Mouse (Mus musculus): ENCODE measurements around the gene Hip1. TPM values are rescaled to one million over a fixed set of nuclear protein-coding genes. Genes with fewer than 3 reads are reported as not detected.

Hip1 gene
- total RNA-seq, 4 experiments from 2014 or later = 24.6 to 30.4 (median 27.9) TPM

DNA sequence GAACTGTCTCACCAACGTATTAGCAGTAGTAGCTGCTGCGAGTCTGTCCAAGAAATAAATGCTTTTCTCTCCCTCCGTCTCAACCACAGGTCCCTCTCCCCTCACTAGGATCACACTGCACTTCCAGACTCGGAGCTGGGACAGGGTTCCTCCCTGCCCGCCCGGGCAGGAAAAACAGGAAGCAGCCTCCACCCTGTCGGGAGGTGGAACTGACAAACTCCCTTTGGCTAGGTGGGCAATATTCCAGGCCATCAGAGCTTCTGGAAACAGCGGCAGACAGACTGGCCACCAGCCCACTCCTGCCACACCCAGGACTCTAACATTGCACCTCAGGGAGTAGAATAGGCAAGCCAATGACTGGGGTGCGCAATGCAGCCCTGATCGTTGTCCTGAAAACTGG lies 11.5 kb downstream of the Hip1 start:
- peak; percentile 89 for DNase-seq (ENCODE audit: low spot score)

DNA sequence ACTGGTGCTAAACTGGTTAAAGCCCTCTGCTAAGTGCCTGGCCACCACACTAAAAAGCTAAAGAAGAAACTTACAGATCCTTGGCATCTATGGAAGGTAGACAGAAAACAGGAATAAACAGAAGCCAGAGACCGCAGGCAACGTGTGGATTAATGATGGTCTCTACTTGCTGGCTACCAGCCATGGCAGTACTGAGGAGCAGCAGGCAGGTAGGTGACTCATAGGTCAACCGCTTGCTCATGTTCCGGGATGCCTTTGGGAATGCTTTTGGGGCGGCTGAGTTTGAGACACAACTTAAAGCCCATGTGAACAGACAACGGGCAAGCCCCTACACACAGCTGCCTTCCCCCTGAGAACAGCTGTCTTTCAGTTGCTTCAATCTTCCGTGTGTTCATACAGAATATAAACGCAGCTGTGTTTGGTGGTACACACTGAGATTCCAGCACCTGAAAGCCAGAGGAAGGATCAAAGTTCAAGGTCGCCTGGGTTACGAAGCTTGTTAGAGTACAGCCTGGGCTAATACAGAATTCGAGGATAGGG lies 13.5 kb downstream of the Hip1 start:
- DNase-seq (ENCODE audit: low spot score) = no peak

DNA sequence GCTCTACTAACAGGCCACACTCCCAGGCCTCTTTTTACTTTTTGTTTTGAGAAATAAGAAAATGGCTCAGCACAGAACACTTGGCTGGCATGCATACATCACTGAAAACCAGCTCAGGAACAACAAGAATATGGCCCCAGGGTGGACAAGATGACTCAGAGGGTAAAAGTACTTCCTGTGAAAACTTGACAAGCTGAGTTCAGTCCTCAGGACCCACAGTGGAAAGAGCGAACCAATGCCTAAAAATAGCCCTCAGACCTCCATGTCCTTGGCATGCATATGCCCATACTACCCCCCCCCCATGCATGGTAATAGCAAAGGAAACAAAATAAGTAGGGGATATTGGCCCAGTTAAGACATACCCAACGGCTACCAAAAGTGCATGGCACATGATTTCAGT lies 15.0 kb downstream of the Hip1 start:
- no peak for DNase-seq (ENCODE audit: low spot score)

DNA sequence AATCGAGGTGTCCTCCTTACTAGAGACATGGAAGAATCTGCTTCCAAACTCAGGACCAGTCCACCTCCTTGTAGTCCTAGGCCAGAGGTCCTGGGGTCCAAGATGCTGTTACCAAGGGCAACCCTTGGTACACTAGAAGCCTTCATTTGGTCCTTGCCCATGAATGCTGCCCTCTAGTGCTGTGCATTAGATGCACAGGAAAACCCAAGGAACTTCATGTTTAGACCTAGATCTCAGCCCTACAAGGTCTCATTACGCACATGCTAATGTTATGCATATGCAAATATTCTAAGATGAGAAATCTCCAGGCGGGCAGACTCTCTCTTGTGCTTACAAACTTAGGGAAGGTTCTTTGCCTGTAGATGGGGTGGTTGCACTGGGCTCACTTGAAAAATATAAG lies 15.6 kb downstream of the Hip1 start:
- no peak for DNase-seq (ENCODE audit: low spot score)

DNA sequence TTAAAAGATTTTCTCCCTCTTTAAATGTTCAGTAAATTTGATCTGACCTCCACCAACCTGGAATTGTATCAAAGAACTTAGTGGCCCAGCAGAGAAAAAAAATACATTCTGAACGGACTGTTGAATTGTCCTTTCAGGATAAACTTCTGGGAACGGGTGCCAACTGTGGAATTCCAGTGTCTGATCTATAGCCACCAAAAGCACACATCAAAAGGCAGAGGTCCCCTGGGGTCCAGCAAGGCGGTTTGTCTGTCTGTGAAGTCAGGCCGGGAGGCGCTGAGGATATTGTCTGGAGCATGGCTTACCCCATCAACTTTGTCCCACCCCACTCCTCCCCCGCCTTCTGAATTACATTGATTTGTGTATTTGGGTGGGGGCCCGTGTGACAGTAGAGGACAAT lies 16.9 kb downstream of the Hip1 start:
- no peak for DNase-seq (ENCODE audit: low spot score)

DNA sequence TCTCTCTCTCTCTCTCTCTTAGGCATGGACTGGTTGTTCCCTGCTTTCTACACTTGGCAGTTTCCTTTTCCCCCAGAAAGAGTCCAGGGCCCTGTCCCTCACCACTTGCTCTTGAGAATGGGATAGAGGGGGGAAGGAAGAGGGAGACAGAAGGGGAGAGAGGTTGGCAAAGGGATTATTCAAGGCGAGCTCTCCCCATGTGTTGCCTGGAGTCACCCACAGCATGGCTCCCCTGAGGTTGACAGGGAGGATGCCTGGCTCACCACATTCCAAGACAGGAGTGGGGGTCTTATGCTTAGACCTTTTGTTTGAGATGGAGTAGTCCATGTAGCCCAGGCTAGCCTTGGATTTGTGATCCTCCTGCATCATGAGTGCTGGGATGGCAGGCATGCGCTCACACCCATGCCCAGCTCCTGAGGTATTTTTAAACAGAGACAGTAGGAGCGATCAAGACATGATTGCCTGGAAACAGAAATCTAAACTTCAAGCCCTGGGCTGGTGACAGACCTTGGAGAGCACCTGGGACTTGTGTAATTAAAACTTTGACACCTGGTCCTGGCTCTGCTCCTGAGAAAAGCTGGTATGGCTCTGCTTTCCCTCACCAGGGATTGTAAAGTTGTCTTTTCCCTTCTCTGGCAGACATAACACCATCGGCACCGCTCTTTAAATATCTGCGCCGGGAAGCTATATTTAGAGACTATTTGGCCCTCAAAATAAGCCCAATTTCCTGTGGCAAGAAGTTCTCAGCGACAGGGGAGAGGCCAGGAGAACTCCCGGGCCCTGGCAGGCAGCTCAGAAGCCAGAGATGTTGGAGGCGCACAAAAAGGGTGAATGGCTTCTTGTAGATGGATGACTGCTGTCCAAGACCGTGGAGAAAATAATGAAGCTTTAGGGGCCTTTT lies 20.0 kb downstream of the Hip1 start:
- DNase-seq (ENCODE audit: low spot score) = peak; percentile 62

DNA sequence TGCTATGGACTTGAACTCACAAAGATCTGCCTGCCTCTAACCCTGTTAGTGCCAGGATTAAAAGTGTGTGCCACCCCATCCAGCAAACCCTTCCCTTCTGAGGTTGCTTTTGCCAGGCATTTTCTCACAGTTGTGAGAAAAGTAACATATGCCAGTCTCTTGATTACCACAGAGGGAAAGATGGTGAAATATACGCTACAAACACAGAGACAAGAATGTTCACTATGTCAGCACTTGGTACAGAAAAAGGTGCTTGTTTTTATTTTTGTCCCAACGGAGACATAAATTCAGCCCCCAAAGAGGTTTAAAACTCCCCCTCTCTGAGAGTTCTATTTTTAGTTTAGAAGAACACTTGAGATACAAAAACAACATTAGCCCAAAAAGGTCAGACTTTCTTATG lies 20.8 kb downstream of the Hip1 start:
- no peak for DNase-seq (ENCODE audit: low spot score)

DNA sequence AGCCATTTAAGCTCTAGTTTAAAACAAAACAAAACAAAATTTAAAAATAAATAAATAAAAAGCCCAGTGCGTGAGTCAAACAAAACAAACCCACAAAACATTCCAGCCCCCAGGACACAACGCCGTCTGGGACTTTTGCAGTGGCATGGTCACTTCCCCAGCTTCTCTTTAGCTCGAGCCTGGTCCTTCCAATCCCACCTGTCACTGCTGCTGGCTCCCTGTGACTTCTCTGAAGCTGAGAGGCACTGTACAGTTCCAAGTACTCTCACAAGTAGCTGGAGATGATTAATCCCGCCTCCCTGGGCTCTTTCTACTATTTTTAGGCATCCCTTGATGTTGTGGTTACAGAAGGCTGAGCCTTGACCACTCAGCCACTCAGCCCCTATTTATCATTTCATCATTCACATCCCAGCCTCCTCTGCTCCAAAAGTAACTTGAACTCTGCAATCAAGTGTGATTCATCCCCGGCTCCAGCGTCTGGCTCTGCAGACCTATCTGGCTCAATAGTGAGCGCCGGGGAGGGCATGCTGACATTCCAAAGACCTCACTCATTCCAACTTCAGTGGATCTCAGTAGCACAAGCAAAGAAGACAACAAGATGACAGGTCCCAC lies 22.7 kb downstream of the Hip1 start:
- DNase-seq (ENCODE audit: low spot score) = no peak

DNA sequence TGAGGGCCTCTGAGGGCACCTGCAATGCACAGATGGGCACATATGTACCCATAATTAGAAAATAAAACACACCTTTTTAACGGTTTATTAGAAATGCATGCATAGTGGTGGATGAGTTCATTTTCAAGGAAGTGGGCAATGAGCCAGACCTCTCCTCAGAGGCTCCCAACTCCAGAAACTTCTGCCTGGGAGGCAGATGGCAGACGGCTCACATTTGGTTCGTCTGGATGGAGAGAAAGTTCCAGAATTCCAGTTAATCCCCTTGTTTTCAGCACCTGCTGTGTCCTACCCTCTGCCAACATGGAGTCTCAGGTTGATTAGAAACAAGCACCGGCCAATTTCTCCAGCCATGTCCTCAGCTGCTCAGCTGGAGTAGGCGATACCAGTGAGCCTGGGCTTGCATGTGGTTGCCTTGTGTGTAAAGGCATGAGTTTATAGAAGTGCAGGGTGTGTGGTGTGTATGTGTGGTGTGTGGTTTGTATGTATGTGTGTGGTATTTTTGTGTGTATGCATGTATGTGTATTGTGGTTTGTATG lies 27.5 kb downstream of the Hip1 start:
- no peak for DNase-seq (ENCODE audit: low spot score)

DNA sequence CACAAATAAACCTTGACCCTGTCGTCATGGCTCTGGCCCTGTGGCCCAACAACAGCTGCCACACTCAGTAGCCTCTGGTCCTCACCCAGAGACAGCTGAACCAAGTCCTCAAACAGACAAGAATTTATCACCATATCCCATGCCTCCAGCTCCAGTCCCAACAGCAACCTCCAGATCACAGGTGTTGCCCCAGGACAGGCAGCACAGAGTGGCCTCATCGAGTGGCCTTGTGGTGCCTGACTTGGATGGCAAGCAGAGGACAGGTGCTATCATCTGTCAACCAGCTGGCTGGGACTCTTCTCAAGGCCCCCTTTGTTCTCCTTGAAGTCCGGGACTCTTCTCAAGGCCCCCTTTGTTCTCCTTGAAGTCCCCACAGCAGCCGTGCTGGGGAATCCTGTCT lies 31.8 kb downstream of the Hip1 start:
- no peak for DNase-seq (ENCODE audit: low spot score)

DNA sequence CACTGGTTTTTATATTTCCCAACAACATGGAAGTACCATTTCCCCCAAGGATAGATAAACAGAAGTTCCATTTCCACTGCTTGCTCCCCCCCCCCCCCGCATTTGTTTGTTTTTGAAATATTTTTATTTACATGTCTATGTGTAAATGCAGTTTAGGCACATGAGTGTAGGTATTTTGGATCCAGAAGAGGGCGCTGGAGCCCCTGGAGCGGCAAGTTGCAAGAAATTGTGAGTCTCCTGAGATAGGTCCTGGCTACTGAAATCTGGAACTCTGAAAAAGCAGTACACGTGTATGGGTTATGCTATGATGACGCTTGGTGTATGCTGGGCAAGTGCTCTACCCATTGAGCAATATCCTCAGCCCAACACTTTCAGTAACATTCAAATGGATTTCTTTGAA lies 33.8 kb downstream of the Hip1 start:
- DNase-seq (ENCODE audit: low spot score) = no peak

DNA sequence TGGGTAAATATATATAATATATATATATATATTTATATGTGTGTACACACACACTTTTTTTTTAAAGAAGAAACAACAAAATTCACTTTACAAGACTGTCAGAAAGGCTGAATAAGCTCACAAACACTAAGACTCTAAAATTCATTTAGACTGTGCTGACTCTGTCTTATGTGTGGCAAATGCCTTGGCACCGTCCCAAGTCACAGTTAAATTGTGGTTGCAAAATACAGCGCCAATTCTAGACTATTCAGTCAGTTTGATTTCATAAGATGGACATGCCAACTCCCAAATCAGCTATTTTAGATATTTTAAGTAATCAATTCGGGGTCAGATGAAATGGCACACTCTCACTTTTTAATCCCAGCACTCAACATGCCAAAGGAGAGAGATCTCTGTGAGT lies 36.6 kb downstream of the Hip1 start:
- no peak for DNase-seq (ENCODE audit: low spot score)

DNA sequence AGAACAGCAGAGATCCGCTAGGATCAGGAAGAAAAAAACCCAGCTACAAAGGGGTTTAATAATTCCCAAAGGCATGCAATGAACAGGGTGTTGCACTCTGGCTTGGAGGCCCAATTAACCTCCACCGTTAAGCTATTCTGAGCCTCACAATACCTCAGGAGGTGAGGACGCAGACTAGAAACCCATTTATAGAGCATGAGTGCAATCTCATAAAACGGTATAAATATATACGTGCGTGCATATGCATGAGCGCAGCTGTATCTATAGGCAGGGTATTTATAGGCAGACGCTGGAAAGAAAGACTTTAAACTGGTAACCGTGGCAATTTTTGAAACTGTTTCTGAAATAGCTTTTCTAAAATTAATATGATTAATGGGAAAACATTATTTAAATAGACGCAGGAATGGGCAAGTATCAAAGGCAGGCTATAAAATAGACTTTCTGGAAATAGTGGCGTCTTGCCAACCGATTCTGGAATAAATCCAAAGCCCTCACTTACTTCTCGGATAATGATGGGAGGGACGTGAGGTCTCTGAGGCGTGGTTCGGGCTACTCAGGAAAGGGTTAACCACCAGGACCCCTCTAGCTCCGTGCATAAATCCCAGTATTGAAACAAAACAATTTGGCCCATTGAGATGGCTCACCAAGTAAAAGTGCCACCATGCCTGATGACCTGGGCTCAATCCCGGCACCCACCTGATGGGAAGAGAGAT lies 37.2 kb downstream of the Hip1 start:
- no peak for DNase-seq (ENCODE audit: low spot score)

DNA sequence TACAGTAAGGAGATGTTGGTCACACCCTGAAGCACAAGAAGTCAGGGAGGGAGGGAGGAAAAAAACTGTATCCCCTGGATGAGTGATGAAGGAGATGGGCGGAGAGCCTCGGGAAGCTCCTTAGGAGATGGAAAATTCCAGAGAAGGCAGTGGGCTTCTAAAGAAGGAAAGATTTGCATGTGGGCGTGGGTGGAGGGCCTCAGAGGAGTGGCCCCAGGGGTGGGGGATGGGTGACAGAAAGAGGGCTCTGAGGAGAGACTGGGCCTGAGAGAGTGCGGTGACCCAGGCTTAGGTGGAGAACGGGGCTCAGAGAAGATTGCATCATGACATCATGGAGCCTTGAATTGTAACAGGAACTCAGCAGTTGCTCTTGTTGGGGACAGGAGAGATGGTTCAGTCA lies 39.5 kb downstream of the Hip1 start:
- DNase-seq (ENCODE audit: low spot score) = no peak

DNA sequence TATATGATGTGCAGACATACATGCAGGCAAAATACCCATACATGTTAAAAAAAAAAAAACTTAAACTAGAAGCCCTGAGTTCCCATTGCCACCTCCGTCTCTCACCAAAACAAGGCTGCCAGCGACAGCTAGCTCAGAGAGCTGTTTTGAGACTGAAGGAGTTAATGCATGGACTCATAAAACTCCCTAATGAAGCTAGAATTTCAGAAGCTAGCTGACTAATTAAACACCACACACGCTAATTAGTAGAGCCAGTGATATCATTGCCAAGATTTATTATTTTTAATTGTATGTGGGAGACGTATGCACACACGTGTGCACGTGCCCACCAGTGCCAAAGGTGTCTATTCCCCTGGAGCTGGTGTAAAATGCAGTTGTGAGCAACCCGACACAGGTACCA lies 42.0 kb downstream of the Hip1 start:
- DNase-seq (ENCODE audit: low spot score) = no peak

DNA sequence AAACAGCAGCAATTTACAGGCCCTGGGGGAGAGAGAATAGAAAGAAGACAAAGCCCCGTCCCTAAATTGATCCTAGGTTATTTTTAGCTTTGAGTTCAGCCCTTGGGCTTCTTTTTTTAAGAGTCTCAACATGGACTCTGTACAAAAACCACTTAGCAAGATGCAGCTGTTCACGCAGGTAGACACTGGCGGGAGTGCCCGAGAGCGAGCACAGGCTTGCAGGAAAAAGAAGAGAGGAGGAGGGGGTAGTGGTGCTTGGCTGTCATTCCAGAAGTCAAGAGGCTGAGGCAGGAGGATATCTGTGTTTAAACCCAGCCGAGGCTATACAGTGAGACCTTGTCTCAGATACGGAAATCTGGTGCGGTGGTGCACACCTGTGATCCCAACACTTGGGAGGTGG lies 42.9 kb downstream of the Hip1 start:
- no peak for DNase-seq (ENCODE audit: low spot score)

DNA sequence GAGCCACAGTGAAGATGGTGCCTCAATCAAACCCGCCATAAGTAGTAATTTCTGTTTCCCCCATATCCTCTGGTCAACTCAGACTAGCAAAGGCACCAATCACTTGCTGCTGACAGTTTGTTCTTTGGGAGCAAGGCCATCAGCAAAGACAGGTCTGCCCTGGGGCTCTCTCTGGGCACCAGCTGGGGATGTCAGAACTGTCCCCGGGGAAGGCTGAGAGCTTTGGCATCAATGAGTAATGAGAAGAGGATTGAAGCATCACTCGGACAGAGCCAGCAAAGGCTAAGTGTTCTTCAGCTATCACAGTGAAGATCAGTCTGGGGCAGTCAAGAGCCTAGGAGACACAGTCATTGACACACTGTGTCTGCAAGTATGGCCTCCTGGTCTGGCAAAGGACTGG lies 46.0 kb downstream of the Hip1 start:
- DNase-seq (ENCODE audit: low spot score) = no peak

DNA sequence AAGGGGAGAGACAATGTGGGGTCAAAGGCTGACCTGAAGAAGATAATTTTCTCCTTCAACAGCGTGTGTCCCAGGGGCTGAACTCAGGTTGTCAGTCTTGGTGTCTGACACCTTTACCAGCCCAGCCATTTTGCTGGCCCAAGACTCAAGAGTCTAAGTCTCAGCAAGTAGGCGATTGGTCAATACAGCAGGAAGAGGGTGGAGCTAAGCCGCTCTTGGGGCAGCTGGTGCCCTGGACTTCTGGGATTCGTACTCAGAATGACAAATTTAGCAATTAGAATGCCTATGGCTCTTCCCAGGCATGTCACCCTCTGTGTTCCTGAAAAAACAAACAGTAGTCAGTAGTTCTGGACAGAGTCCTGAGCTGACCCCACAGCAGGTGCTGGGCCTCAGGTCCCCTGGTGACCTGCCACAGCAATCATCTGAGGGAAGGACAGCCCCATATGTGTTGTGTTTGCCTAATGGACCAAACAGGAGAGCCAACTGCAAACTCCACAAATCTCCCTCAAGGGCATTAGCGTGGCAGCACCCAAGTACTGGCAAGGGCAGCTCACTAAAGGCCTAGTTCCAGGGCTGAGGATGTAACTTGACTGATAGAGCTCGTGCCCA lies 47.5 kb downstream of the Hip1 start:
- no peak for DNase-seq (ENCODE audit: low spot score)

DNA sequence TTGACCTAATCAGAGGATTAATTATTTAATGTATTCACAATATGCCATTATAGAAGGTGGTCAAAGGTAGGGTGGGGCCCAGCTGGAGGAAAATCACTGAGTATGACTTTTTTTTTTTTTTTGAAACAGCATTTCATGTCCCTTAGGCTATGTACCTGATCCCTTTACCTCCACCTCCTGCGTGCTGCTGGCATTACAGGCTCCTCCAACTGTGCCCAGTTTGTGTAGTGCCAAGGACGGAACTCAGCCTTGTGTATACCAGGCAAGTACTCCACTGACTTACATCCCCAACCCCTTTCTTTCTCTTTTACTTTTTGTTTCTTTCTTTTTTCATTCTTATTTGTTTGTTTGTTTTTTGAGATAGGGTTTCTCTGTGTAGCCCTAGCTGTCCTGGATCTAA lies 48.4 kb downstream of the Hip1 start:
- DNase-seq (ENCODE audit: low spot score) = no peak

DNA sequence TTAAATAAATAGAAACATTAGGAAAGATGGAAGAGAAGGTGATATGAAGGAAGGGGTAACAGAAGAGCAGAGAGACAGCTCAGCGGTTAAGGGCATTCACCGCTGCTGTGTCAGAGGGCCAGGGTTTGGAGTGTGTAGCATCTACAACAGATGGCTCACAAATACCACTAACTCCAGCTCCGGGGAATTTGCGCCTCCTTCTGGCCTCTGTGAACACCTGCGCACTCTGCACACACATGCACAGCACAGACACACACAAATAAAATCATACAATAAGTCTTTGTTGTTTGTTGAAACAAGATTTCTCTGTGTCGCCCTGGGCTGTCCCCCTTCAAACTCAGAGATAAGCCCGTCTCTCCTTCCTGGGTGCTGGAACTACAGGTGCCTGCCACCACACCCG lies 49.4 kb downstream of the Hip1 start:
- DNase-seq (ENCODE audit: low spot score) = no peak

DNA sequence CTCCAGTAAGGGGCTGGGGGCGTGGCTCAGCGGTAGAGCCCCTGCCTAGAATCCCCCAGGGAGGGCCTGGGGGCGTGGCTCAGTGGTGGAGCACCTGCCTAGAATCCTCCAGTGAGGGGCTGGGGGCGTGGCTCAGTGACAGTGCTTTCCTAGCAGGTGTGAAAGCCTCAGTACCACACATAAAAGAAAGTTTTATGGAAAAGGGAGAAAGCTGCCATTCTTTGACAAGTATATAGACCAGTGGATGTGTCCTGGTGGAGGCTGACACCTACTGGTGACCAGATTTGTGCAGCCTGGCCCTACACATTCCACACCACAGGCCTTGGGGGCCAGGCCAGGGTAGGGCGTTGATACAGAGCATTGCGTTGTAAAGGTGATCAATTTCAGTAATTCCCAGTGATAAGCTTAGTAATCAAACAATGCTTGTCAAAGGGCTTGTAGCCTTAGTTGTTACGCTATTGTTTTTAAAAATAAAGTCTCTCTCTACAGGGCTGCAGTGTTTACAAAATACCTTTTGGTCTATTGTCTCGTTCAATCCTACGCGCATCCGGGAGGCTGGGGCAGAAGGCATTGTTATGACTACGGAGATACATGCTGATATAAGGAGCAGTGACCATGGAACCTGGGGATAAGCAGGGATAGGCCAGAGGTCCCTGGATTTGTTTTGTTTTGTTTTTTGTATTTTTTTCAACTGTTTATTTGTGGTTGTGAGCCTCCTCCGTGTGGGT lies 50.6 kb downstream of the Hip1 start:
- DNase-seq (ENCODE audit: low spot score) = no peak

Data from heart, adult 8-10 months (tissue).